Mouse (Mus musculus): Measurements from ENCODE around the gene Pdp2. TPM values are rescaled to one million over a fixed set of nuclear protein-coding genes. Genes with fewer than 3 reads are reported as not detected.
"Not testable (repeated sequence)": the region's sequence is repeated elsewhere in the genome, so short reads cannot be mapped to it uniquely, and the experiment has no call there.

Gene Pdp2
- total RNA-seq, 2 experiments from 2014 or later, result 2.9 to 3.3 TPM

- DNase-seq (ENCODE audit: low spot score), result no peak
These were observed 39.9 kb downstream of the Pdp2 start, which contains the start of gene Rrad for GRCm38 (mm10) chr8:104630981-104631663. TSS of gene Rrad (minus strand) at chr8:104631327.

GRCm38 (mm10) chr8:104631975-104632374 is 40.7 kb downstream of the Pdp2 start:
- DNase-seq (ENCODE audit: low spot score), result no peak

GRCm38 (mm10) chr8:104632486-104632885 is 41.2 kb downstream of the Pdp2 start:
- DNase-seq (ENCODE audit: low spot score), result no peak

GRCm38 (mm10) chr8:104633156-104633744 is 42.0 kb downstream of the Pdp2 start:
- DNase-seq (ENCODE audit: low spot score), result peak; percentile 36

GRCm38 (mm10) chr8:104635004-104635710 is 43.9 kb downstream of the Pdp2 start:
- peak; percentile 54 for DNase-seq (ENCODE audit: low spot score)

- DNase-seq (ENCODE audit: low spot score), result no peak
These were observed 46.8 kb downstream of the Pdp2 start for GRCm38 (mm10) chr8:104638010-104638409.

- DNase-seq (ENCODE audit: low spot score), result no peak
These were observed 49.0 kb downstream of the Pdp2 start for GRCm38 (mm10) chr8:104640241-104640640.

GRCm38 (mm10) chr8:104640831-104641370 is 49.6 kb downstream of the Pdp2 start:
- DNase-seq (ENCODE audit: low spot score), result no peak

- DNase-seq (ENCODE audit: low spot score), result peak; percentile 89
These were observed 50.4 kb downstream of the Pdp2 start, which contains the start of gene Ciao2b for GRCm38 (mm10) chr8:104641426-104642323. TSS of gene Ciao2b (minus strand) at chr8:104641965.

GRCm38 (mm10) chr8:104642324-104642654 is 51.0 kb downstream of the Pdp2 start:
- peak; percentile 0 for DNase-seq (ENCODE audit: low spot score)

GRCm38 (mm10) chr8:104644187-104644586 is 52.9 kb downstream of the Pdp2 start:
- DNase-seq (ENCODE audit: low spot score), result not testable (repeated sequence)

Other genes with a start within 250 kb of the Pdp2 start
- 1 to 10 TPM; 4.4 to 5.4 TPM for gene Cmtm4, start 195.6 kb upstream of the Pdp2 start, total RNA-seq (2021)
- gene Dync1li2, start 148.4 kb upstream of the Pdp2 start, total RNA-seq (2021), result 100 to 1,000 TPM in 1 of 2 experiments, 10 to 100 TPM in 1; 98.9 to 104 TPM
- not detected for gene Terb1, start 81.5 kb upstream of the Pdp2 start, total RNA-seq (2021)
- gene Nae1, start 56.8 kb upstream of the Pdp2 start, total RNA-seq (2021), result 10 to 100 TPM; 22.4 to 24.3 TPM
- gene Car7, start 56.8 kb upstream of the Pdp2 start, total RNA-seq (2021), result 1 to 10 TPM in 1 of 2 experiments, under 1 TPM in 1; 0.82 to 1.1 TPM
- under 1 TPM in 1 of 2 experiments, not detected in 1; 0.23 TPM for gene Cdh16, start 32.9 kb downstream of the Pdp2 start, total RNA-seq (2021)
- gene Rrad, start 39.9 kb downstream of the Pdp2 start, total RNA-seq (2021), result 10 to 100 TPM in 1 of 2 experiments, 1 to 10 TPM in 1; 1.7 to 21.4 TPM
- gene Ciao2b, start 50.5 kb downstream of the Pdp2 start, total RNA-seq (2021), result 10 to 100 TPM; 40.2 to 43.4 TPM
- not detected for gene Ces2a, start 142.6 kb downstream of the Pdp2 start, total RNA-seq (2021)
- under 1 TPM; 0.14 to 0.19 TPM for gene Ces2b, start 240.1 kb downstream of the Pdp2 start, total RNA-seq (2021)

Measured in gastrocnemius, adult 18-20 months (tissue).